ENCODE assay signal across 14 mouse cellular contexts in the genomic region with DNA sequence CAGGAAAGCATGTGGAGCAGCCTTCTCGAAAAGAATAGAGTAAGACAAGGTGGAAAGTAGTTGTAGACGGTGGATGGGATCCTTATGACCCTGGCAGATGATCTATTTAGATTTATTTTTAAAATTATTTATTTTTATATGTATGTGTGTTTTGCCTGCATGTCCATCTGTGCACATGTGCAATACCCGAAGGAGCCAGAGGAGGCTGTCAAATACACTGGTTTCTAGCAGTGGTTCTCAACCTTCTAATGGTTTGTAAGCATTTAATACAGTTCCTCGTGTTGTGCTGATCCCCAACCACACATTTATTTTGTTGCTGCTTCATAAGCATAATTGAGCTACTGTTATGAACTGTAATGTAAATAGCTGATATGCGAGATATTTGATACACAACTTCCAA.
DNase-seq lines count a peak whose midpoint lies in the region; ATAC-seq and TF ChIP-seq lines count a peak whose summit lies in the region.
"Had no signal": no experiment of that assay in that cellular context is flagged by ENCODE, and none has a peak within 500 bp of the region (broad histone marks: within the 10 kb centered on the region; RNA-seq: fewer than 3 reads in every experiment).

No protein-coding gene starts in this region.

- H3K4me2 ChIP-seq in kidney, embryonic 16.5 days (replicated peaks; ENCODE audit: low read depth, low read length): no peak overlapping the region
- no peak overlapping the region for H3K4me2 ChIP-seq in midbrain, postnatal 0 days (ENCODE audit: low read depth, low read length, poor library complexity, severe bottlenecking)
- H3K4me2 ChIP-seq in midbrain, embryonic 16.5 days (ENCODE audit: low read length): no peak overlapping the region
- H3K4me2 ChIP-seq: embryonic facial prominence, embryonic 15.5 days; neural tube, embryonic 12.5 days had no signal

- peaks cover 18% of the 10 kb centered on the region for H3K4me1 ChIP-seq in kidney, embryonic 16.5 days (ENCODE audit: insufficient read depth, low read length)
- H3K4me1 ChIP-seq in midbrain, postnatal 0 days (ENCODE audit: insufficient read depth, low read length): no peaks in the 10 kb centered on the region
- H3K4me1 ChIP-seq in midbrain, embryonic 16.5 days (ENCODE audit: control insufficient read depth, insufficient read depth, low read length): peaks cover 8% of the 10 kb centered on the region; the same call in 1 of the 2 replicates

- no peaks in the 10 kb centered on the region for H3K36me3 ChIP-seq in kidney, embryonic 16.5 days (ENCODE audit: insufficient read depth, low read length)
- no peaks in the 10 kb centered on the region for H3K36me3 ChIP-seq in midbrain, postnatal 0 days (ENCODE audit: insufficient read depth, low read length)
- no peaks in the 10 kb centered on the region for H3K36me3 ChIP-seq in midbrain, embryonic 16.5 days (ENCODE audit: control insufficient read depth, insufficient read depth, low read length)
- no peaks in the 10 kb centered on the region for H3K36me3 ChIP-seq in splenic B cell, adult 2 months (ENCODE audit: control insufficient read depth, insufficient read depth, low read length, poor library complexity, severe bottlenecking)
- H3K36me3 ChIP-seq: embryonic facial prominence, embryonic 15.5 days; neural tube, embryonic 12.5 days had no signal

- no peak overlapping the region for H3K4me3 ChIP-seq in kidney, embryonic 16.5 days (ENCODE audit: low read length)
- no peak overlapping the region for H3K4me3 ChIP-seq in midbrain, postnatal 0 days (ENCODE audit: low read depth, low read length)
- H3K4me3 ChIP-seq in midbrain, embryonic 16.5 days (ENCODE audit: low read depth, low read length): no peak overlapping the region
- H3K4me3 ChIP-seq: embryonic facial prominence, embryonic 15.5 days; neural tube, embryonic 12.5 days had no signal

- H3K27me3 ChIP-seq in kidney, embryonic 16.5 days (ENCODE audit: insufficient read depth, low read length): no peaks in the 10 kb centered on the region
- H3K27me3 ChIP-seq in midbrain, postnatal 0 days (ENCODE audit: insufficient read depth, low read length): no peaks in the 10 kb centered on the region
- no peaks in the 10 kb centered on the region for H3K27me3 ChIP-seq in midbrain, embryonic 16.5 days (ENCODE audit: control insufficient read depth, insufficient read depth, low read depth, low read length)
- no peaks in the 10 kb centered on the region for H3K27me3 ChIP-seq in splenic B cell, adult 2 months (ENCODE audit: control insufficient read depth, insufficient read depth, low read length, poor library complexity, severe bottlenecking)
- H3K27me3 ChIP-seq: embryonic facial prominence, embryonic 15.5 days; neural tube, embryonic 12.5 days had no signal

- ATAC-seq in kidney, embryonic 16.5 days (ENCODE audit: low FRiP score, low TSS enrichment): no peak
- ATAC-seq in midbrain, postnatal 0 days (ENCODE audit: low FRiP score): no peak
- no peak for ATAC-seq in midbrain, embryonic 16.5 days

- H3K27ac ChIP-seq in kidney, embryonic 16.5 days (ENCODE audit: low read length): no peak overlapping the region
- no peak overlapping the region for H3K27ac ChIP-seq in midbrain, postnatal 0 days (ENCODE audit: low read depth, low read length)
- no peak overlapping the region for H3K27ac ChIP-seq in midbrain, embryonic 16.5 days (ENCODE audit: low read length)
- H3K27ac ChIP-seq: embryonic facial prominence, embryonic 15.5 days; macrophage; neural tube, embryonic 12.5 days had no signal

- peak; percentile 34 for DNase-seq in adrenal gland, postnatal 10 days
- DNase-seq in adrenal gland, adult 18-20 months (ENCODE audit: low spot score in 2 of 2): no peak
- DNase-seq in kidney, adult 9 months: peak; percentile 9
- DNase-seq in midbrain, postnatal 0 days (ENCODE audit: low spot score): no peak
- DNase-seq in splenic B cell, adult 2 months (ENCODE audit: low read depth, low spot score): peak; percentile 1
- DNase-seq in urinary bladder, postnatal 10 days (ENCODE audit: low spot score): no peak
- DNase-seq: B cell, adult 2 months; cerebellum, adult 11-12 months; right cerebral cortex, postnatal 4 days had no signal

- TF ChIP-seq CTCF in midbrain, postnatal 0 days (IDR thresholded peaks at IDR 0.05): peak; percentile 59

- H3K9me3 ChIP-seq in kidney, embryonic 16.5 days (ENCODE audit: low read length): no peaks in the 10 kb centered on the region
- H3K9me3 ChIP-seq in midbrain, postnatal 0 days (ENCODE audit: low read length): no peaks in the 10 kb centered on the region
- H3K9me3 ChIP-seq in midbrain, embryonic 16.5 days (replicated peaks; ENCODE audit: control insufficient read depth, low read length, poor library complexity, severe bottlenecking): no peaks in the 10 kb centered on the region
- H3K9me3 ChIP-seq: embryonic facial prominence, embryonic 15.5 days; neural tube, embryonic 12.5 days had no signal

- no peak overlapping the region for H3K9ac ChIP-seq in kidney, embryonic 16.5 days (replicated peaks; ENCODE audit: low read length)
- no peak overlapping the region for H3K9ac ChIP-seq in midbrain, postnatal 0 days (replicated peaks; ENCODE audit: low read length, poor library complexity, severe bottlenecking)
- no peak overlapping the region for H3K9ac ChIP-seq in midbrain, embryonic 16.5 days (ENCODE audit: low read depth, low read length)
- H3K9ac ChIP-seq: embryonic facial prominence, embryonic 15.5 days; neural tube, embryonic 12.5 days had no signal

- WGBS in kidney, embryonic 16.5 days: 79% methylated on average over 5 of the region's 5 CpGs
- 86% methylated on average over 5 of the region's 5 CpGs for WGBS in midbrain, postnatal 0 days
- 86% methylated on average over 5 of the region's 5 CpGs for WGBS in midbrain, embryonic 16.5 days

Comparison
In these comparisons a context has a peak if more than half of its experiments do, and no peak if none do; other contexts are left out.
1. DNase-seq: peak in adrenal gland, postnatal 10 days (single experiment), kidney, adult 9 months (single experiment) and splenic B cell, adult 2 months (single experiment); none in adrenal gland, adult 18-20 months (0 of 2), midbrain, postnatal 0 days (single experiment) and urinary bladder, postnatal 10 days (single experiment).